Mouse (Mus musculus): Measurements from ENCODE around the gene Tas2r108. TPM values are rescaled to one million over a fixed set of nuclear protein-coding genes. Genes with fewer than 3 reads are reported as not detected.
A peak's percentile ranks its signal among the peaks of the same experiment; 100 is the strongest.

Tas2r108 gene
- polyA plus RNA-seq (2015; fragmentation: Nextera tagmentation; extraction: Ambion mirVana): not detected in 2 replicates

DNA sequence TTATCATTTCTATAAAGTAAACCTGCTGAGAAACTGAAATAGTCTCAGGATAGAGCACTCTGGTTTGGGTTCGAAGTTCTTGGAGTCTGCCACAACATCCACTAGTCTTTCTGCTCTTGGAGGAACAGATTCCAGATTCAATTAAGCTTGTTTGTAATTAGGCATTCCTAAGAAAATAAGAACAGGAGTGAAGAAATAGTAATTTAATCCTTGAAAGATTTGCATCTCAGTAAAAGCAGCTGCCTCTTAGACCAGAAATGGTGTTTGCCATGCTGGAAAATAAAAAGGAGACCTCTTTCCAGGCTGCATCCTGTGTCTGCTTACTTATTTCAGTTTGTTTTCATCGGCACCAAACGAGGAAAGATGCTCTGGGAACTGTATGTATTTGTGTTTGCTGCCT is at the start of gene Tas2r108:
Gene Tas2r108 (plus strand): TSS at position 301 of the 400 bp plus-strand sequence.
- H3K36me3 ChIP-seq (ENCODE audit: insufficient read depth, low read length): no peaks in the 10 kb centered on the region
- no peak within 1 kb of the TSS for H3K9ac ChIP-seq (replicated peaks; ENCODE audit: low read length)
- no peak within 1 kb of the TSS for H3K27ac ChIP-seq (ENCODE audit: low read length)
- H3K27me3 ChIP-seq (ENCODE audit: insufficient read depth, low read length): no peaks in the 10 kb centered on the region
- H3K4me2 ChIP-seq (replicated peaks; ENCODE audit: low read depth, low read length): no peak within 1 kb of the TSS
- no peak within 1 kb of the TSS for H3K4me3 ChIP-seq (ENCODE audit: low read length)
- WGBS: 89% methylated on average over 3 of the region's 3 CpGs
- ATAC-seq (ENCODE audit: low FRiP score, low TSS enrichment): no peak
- no peaks in the 10 kb centered on the region for H3K4me1 ChIP-seq (ENCODE audit: insufficient read depth, low read length)
- no peaks in the 10 kb centered on the region for H3K9me3 ChIP-seq (ENCODE audit: low read length)

DNA sequence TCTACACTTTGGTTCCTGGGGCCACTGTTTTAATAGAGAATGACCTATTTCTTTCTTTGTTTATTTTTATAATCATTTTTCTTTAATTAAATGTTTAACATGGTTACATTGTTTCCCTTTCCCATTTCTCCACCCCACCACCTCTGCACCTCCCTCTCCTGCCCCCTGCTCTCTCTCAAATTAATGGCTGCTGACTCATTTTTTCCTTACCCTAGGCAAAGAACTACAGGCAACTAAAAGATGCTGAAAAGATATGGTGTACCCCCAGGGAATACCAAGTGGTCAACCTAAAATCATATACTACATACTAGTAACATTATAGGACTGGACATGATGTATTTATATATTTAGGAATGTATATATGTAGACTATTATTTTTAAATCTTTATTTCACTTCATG is 44.7 kb upstream of the Tas2r108 start:
- no peak overlapping the region for H3K9ac ChIP-seq (replicated peaks; ENCODE audit: low read length)
- H3K27ac ChIP-seq (ENCODE audit: low read length): no peak overlapping the region
- H3K27me3 ChIP-seq (ENCODE audit: insufficient read depth, low read length): peaks cover 3% of the 10 kb centered on the region; the same call in 1 of the 2 replicates
- no peaks in the 10 kb centered on the region for H3K36me3 ChIP-seq (ENCODE audit: insufficient read depth, low read length)
- H3K4me2 ChIP-seq (replicated peaks; ENCODE audit: low read depth, low read length): no peak overlapping the region
- H3K4me1 ChIP-seq (ENCODE audit: insufficient read depth, low read length): no peaks in the 10 kb centered on the region
- H3K4me3 ChIP-seq (ENCODE audit: low read length): no peak overlapping the region
- no peak for ATAC-seq (ENCODE audit: low FRiP score, low TSS enrichment)
- H3K9me3 ChIP-seq (ENCODE audit: low read length): no peaks in the 10 kb centered on the region

DNA sequence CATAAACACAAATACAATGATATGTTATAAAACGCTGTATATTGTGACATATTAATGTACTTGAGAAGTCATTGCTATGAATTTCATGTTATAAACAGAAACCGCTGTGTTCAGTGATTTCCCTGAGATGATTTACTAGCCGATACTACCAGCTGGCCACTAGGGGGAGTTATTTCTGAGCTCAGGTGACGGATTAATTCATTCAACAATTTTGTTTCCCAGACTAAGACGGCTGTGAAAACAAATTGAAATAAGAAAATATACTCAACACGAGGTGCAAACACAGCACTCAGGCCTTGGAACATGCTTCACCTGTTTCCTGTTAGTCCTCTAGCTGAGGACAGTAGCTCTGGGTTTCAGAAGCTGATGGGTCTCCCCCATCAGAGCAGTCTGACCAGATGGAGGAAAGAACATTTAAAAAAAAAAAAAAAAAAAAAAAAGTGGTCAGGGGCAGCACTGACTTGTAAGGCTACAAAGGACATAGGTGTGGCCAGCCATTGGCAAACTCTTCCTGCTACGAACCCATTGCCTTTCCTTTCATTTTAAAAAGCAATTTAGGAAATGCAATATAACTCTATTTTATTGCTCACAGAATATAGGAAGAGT is 38.8 kb upstream of the Tas2r108 start:
- WGBS: 24% methylated on average over 7 of the region's 7 CpGs
- Histone ChIP-seq H3K36me3 (ENCODE audit: insufficient read depth, low read length) (no peaks in the 10 kb centered on the region), H3K27me3 (ENCODE audit: insufficient read depth, low read length) (no peaks in the 10 kb centered on the region; the same call in 1 of the 2 replicates), H3K4me1 (ENCODE audit: insufficient read depth, low read length) (no peaks in the 10 kb centered on the region), H3K27ac (ENCODE audit: low read length) (no peak overlapping the region), H3K4me2 (replicated peaks; ENCODE audit: low read depth, low read length) (no peak overlapping the region), H3K4me3 (ENCODE audit: low read length) (no peak overlapping the region), H3K9ac (replicated peaks; ENCODE audit: low read length) (no peak overlapping the region), H3K9me3 (ENCODE audit: low read length) (no peaks in the 10 kb centered on the region)
- ATAC-seq (ENCODE audit: low FRiP score, low TSS enrichment): no peak

DNA sequence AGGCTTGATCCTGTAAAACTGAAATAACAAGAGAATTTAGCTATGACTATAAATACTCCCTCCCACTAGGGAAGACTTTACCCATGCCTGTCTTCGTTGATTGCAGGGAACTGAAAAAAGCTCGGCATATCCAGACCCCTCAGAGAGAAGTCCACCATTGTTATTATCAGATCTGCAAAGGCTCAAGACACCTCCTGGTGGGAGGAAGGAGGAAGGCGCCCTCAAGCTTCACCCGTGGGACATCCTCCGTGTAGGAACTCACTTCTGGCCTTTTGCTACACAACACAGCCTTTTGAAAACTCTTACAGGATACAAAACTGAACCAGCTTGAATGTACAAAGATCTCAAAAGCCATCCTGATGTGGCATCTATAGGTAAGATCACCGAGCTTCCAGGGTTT is 27.6 kb upstream of the Tas2r108 start:
- Histone ChIP-seq H3K4me3 (ENCODE audit: low read length) (no peak overlapping the region), H3K4me2 (replicated peaks; ENCODE audit: low read depth, low read length) (no peak overlapping the region), H3K9ac (replicated peaks; ENCODE audit: low read length) (no peak overlapping the region), H3K27ac (ENCODE audit: low read length) (no peak overlapping the region), H3K36me3 (ENCODE audit: insufficient read depth, low read length) (no peaks in the 10 kb centered on the region), H3K4me1 (ENCODE audit: insufficient read depth, low read length) (no peaks in the 10 kb centered on the region), H3K9me3 (ENCODE audit: low read length) (no peaks in the 10 kb centered on the region), H3K27me3 (ENCODE audit: insufficient read depth, low read length) (no peaks in the 10 kb centered on the region)
- no peak for ATAC-seq (ENCODE audit: low FRiP score, low TSS enrichment)
- 52% methylated on average over 6 of the region's 6 CpGs for WGBS

DNA sequence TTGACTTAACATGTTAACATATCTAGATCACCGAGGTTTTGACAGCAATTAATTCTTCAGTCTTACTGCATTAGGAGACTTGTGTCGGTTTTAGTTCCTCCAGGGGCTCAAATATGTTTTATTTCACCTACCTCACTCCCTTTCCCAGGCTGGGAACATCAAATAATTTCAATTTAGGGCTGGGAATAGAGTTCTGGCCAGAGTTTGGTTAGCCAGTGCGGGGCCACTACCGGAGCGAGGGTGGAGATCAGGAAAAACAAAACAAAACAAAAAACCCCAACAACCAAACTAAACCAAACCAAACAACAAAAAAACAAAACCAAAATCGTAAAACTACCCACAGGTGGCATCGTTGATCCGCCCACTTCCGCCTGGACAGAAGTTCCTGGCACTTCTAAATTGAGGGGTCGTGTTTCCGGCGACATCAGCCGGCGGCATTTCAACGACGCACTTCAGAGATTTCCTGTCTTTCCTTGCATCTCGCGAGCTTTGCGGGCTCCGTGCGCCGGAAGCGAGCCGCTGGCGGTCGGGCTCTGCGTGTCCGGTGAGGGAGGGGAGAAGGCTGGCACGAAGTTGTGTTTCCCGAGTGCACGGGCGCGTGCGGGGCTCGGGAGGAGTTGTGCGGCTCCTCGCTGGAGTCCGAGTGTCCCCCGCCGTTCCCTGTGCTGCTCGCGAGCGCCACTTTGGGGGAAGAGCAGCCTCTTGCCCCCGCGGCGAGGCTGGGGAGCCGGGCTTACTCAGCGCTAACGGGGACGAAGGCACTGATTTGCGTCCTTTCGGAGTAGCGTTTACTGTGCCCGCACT is 22.2 kb upstream of the Tas2r108 start, which contains the start of gene Ssbp1:
Gene Ssbp1 (plus strand): TSS at position 437 of the 804 bp plus-strand sequence.
- Histone ChIP-seq H3K9ac (replicated peaks; ENCODE audit: low read length) (peak within 1 kb of the TSS; percentile 94), H3K27me3 (ENCODE audit: insufficient read depth, low read length) (no peaks in the 10 kb centered on the region), H3K4me1 (ENCODE audit: insufficient read depth, low read length) (peaks cover 8% of the 10 kb centered on the region), H3K36me3 (ENCODE audit: insufficient read depth, low read length) (peaks cover 23% of the 10 kb centered on the region), H3K27ac (ENCODE audit: low read length) (peak within 1 kb of the TSS; percentile 95), H3K9me3 (ENCODE audit: low read length) (peaks cover 4% of the 10 kb centered on the region; the same call in 1 of the 2 replicates), H3K4me2 (replicated peaks; ENCODE audit: low read depth, low read length) (peak within 1 kb of the TSS; percentile 83), H3K4me3 (ENCODE audit: low read length) (peak within 1 kb of the TSS; percentile 68)
- under 1% methylated on average over 54 of the region's 54 CpGs for WGBS
- peak; percentile 96 for ATAC-seq (ENCODE audit: low FRiP score, low TSS enrichment)

DNA sequence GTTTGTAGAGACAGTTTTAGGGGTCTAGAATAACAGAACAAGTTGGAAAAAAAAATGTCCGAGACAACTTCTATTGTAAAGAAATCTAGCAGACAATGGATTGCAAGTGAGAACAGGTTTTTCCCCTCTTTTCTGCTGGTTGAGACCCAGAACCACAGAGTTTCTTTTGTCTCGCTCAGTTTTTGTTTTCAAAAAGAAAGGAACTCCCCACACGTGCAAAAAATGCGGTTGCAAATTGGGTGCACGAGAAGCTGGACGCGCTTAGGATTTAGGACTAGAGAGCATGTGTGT is 21.7 kb upstream of the Tas2r108 start:
- Histone ChIP-seq H3K36me3 (ENCODE audit: insufficient read depth, low read length) (peaks cover 27% of the 10 kb centered on the region), H3K27ac (ENCODE audit: low read length) (peak overlapping the region; percentile 95), H3K9me3 (ENCODE audit: low read length) (peaks cover 4% of the 10 kb centered on the region; the same call in 1 of the 2 replicates), H3K4me1 (ENCODE audit: insufficient read depth, low read length) (peaks cover 8% of the 10 kb centered on the region), H3K9ac (replicated peaks; ENCODE audit: low read length) (peak overlapping the region; percentile 94), H3K27me3 (ENCODE audit: insufficient read depth, low read length) (no peaks in the 10 kb centered on the region), H3K4me3 (ENCODE audit: low read length) (peak overlapping the region; percentile 68), H3K4me2 (replicated peaks; ENCODE audit: low read depth, low read length) (peak overlapping the region; percentile 83)
- WGBS: 1% methylated on average over 7 of the region's 7 CpGs
- no peak; the same call in 1 of the 2 replicates for ATAC-seq (ENCODE audit: low FRiP score, low TSS enrichment)

DNA sequence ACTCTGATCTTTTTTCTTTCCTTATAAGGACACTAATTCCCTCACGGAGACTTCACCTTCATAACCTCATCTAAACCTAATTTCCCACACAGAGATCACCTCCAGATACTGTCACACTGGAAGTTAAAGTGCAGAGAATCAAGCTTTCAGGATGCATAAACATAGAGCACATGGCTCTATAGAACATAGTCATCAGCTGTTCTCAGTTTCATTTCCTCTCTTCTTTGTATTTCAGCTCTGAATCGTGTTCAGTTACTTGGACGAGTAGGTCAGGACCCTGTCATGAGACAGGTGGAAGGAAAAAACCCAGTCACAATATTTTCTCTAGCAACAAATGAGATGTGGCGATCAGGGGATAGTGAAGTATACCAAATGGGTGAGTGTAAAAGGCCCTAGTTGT is 17.2 kb upstream of the Tas2r108 start:
- Histone ChIP-seq H3K36me3 (ENCODE audit: insufficient read depth, low read length) (peaks cover 47% of the 10 kb centered on the region), H3K9me3 (ENCODE audit: low read length) (peaks cover 4% of the 10 kb centered on the region; the same call in 1 of the 2 replicates), H3K9ac (replicated peaks; ENCODE audit: low read length) (no peak overlapping the region), H3K27me3 (ENCODE audit: insufficient read depth, low read length) (no peaks in the 10 kb centered on the region), H3K4me2 (replicated peaks; ENCODE audit: low read depth, low read length) (no peak overlapping the region), H3K27ac (ENCODE audit: low read length) (no peak overlapping the region), H3K4me3 (ENCODE audit: low read length) (no peak overlapping the region), H3K4me1 (ENCODE audit: insufficient read depth, low read length) (peaks cover 8% of the 10 kb centered on the region)
- 75% methylated on average over 4 of the region's 4 CpGs for WGBS
- no peak for ATAC-seq (ENCODE audit: low FRiP score, low TSS enrichment)

DNA sequence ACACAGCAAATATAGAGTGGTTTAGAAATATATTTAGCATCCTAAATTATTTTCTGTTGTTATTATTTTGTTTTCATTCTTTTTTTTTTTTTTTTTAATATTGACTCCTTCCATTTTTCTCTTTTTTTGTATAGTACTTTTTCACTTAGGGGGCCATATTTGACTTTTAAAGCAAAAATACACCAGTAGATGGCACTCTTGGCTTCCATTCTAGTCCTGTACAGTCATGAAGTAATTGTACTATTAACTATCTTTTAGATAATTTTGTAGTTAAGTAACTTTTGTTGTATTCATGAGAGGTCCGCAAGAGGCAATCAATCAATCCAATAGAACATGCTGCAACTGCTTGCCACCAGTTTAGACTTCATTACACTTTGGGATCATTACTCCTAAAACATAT is 13.6 kb upstream of the Tas2r108 start:
- Histone ChIP-seq H3K4me1 (ENCODE audit: insufficient read depth, low read length) (no peaks in the 10 kb centered on the region), H3K4me3 (ENCODE audit: low read length) (no peak overlapping the region), H3K9me3 (ENCODE audit: low read length) (peaks cover 4% of the 10 kb centered on the region; the same call in 1 of the 2 replicates), H3K27ac (ENCODE audit: low read length) (no peak overlapping the region), H3K36me3 (ENCODE audit: insufficient read depth, low read length) (peaks cover 62% of the 10 kb centered on the region), H3K27me3 (ENCODE audit: insufficient read depth, low read length) (no peaks in the 10 kb centered on the region), H3K9ac (replicated peaks; ENCODE audit: low read length) (no peak overlapping the region), H3K4me2 (replicated peaks; ENCODE audit: low read depth, low read length) (no peak overlapping the region)
- no peak for ATAC-seq (ENCODE audit: low FRiP score, low TSS enrichment)
- 85% methylated on average over 1 of the region's 1 CpGs for WGBS

DNA sequence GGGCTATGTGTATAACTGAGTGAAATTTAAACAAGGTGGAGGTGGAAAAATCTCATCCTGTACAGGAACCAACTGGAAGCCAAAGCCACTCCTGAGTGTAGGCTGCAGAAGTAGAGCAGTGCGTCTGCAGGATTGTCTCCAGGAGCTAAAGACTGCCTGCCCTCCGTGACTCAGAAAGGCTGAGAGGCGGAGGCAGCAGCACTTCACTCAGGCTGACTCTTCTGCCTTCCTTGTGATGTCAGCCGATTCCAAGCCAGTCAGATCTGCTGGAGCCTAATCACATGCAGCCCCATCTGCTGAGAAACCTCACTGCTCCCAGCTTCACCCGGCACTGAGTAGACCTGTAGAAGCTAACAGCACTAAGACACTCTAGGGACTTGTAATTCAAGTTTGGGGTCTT is 11.0 kb upstream of the Tas2r108 start:
- H3K9me3 ChIP-seq (ENCODE audit: low read length): no peaks in the 10 kb centered on the region
- 93% methylated on average over 5 of the region's 5 CpGs for WGBS
- no peak overlapping the region for H3K4me2 ChIP-seq (replicated peaks; ENCODE audit: low read depth, low read length)
- no peak overlapping the region for H3K9ac ChIP-seq (replicated peaks; ENCODE audit: low read length)
- no peak overlapping the region for H3K4me3 ChIP-seq (ENCODE audit: low read length)
- H3K27ac ChIP-seq (ENCODE audit: low read length): no peak overlapping the region
- H3K4me1 ChIP-seq (ENCODE audit: insufficient read depth, low read length): no peaks in the 10 kb centered on the region
- no peak for ATAC-seq (ENCODE audit: low FRiP score, low TSS enrichment)
- H3K27me3 ChIP-seq (ENCODE audit: insufficient read depth, low read length): no peaks in the 10 kb centered on the region
- H3K36me3 ChIP-seq (ENCODE audit: insufficient read depth, low read length): peaks cover 50% of the 10 kb centered on the region

DNA sequence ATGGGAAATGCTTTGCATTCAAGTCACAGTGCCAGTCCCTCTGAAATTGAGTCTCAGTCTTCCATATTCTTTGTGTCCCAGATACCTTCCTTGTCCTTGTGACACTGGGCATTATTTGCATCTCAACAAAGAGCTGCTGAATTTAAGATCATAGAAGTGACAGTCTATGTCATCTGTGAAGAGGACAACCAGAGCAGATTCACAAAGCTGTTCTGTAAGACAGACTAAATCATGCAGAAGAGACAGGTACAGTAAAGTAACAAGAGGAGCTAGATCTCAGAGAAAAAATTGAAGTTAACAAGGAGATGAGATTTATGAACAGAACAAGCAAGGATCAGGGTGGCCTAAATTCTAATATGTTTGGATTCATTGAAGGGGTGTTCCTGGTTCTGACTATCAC is 2.4 kb upstream of the Tas2r108 start, which contains the start of gene Tas2r137:
Gene Tas2r137 (plus strand): TSS at position 301 of the 400 bp plus-strand sequence.
- H3K4me1 ChIP-seq (ENCODE audit: insufficient read depth, low read length): no peaks in the 10 kb centered on the region
- no peak within 1 kb of the TSS for H3K9ac ChIP-seq (replicated peaks; ENCODE audit: low read length)
- no peaks in the 10 kb centered on the region for H3K9me3 ChIP-seq (ENCODE audit: low read length)
- no peaks in the 10 kb centered on the region for H3K36me3 ChIP-seq (ENCODE audit: insufficient read depth, low read length)
- H3K4me2 ChIP-seq (replicated peaks; ENCODE audit: low read depth, low read length): no peak within 1 kb of the TSS
- H3K27ac ChIP-seq (ENCODE audit: low read length): no peak within 1 kb of the TSS
- H3K4me3 ChIP-seq (ENCODE audit: low read length): no peak within 1 kb of the TSS
- no peak for ATAC-seq (ENCODE audit: low FRiP score, low TSS enrichment)
- no peaks in the 10 kb centered on the region for H3K27me3 ChIP-seq (ENCODE audit: insufficient read depth, low read length)

All from kidney, embryonic 16.5 days (tissue).